Mouse (Mus musculus) megakaryocyte, embryonic 14.5 days (primary cell): ENCODE measurements around the gene Cabp1. TPM values are rescaled to one million over a fixed set of nuclear protein-coding genes. Genes with fewer than 3 reads are reported as not detected.

Experiments used
- H3K27me3 ChIP-seq: replicated peaks from 2 replicates; pipeline ENCODE3; 2012; ENCODE audit warnings: inconsistent platforms
- H3K36me3 ChIP-seq: replicated peaks from 2 replicates; pipeline ENCODE3; 2012; ENCODE audit warnings: low read length, inconsistent platforms, mixed read lengths
- H3K4me1 ChIP-seq: 2 replicates; pipeline ENCODE4 v1.6.1; 2012; ENCODE audit warnings: inconsistent platforms
- H3K4me3 ChIP-seq: replicated peaks from 2 replicates; pipeline ENCODE3; 2012; ENCODE audit warnings: moderate library complexity, mild to moderate bottlenecking, inconsistent platforms
- H3K9me3 ChIP-seq: 2 replicates; pipeline ENCODE4 v1.6.1; 2012; ENCODE audit warnings: inconsistent platforms
- FLI1 ChIP-seq: IDR thresholded peaks from 2 replicates; pipeline ENCODE4 v1.6.1; 2012; ENCODE audit warnings: low read length, inconsistent platforms, mixed read lengths
- GATA1 ChIP-seq: IDR thresholded peaks from 3 replicates; pipeline ENCODE4 v1.6.1; 2012; ENCODE audit warnings: mixed read lengths, low read length, inconsistent platforms, borderline replicate concordance
- polyA plus RNA-seq: library from polyadenylated mRNA; stranded (reverse); fragments of >175 nt; gene quantifications from 2 replicates; pipeline ENCODE4 v1.2.3, GENCODE M21; 2012; ENCODE audit warnings: low replicate concordance; ENCODE audit not compliant: insufficient read depth

Gene Cabp1
- polyA plus RNA-seq, 1 experiment: 1.7 TPM

GRCm38 (mm10) chr5:115133358-115134066, 60.7 kb downstream of the Cabp1 start:
- peaks cover 12% of the 10 kb centered on the region for H3K27me3 ChIP-seq
- H3K4me1 ChIP-seq: peaks cover 24% of the 10 kb centered on the region
- peaks cover 24% of the 10 kb centered on the region for H3K36me3 ChIP-seq
- peaks cover 3% of the 10 kb centered on the region; the same call in 1 of the 2 replicates for H3K9me3 ChIP-seq
- TF ChIP-seq GATA1 (no peak), FLI1 (no peak)
- peak overlapping the region; percentile 95 for H3K4me3 ChIP-seq

GRCm38 (mm10) chr5:115132465-115132864, 61.7 kb downstream of the Cabp1 start:
- Histone ChIP-seq H3K4me3 (no peak overlapping the region), H3K36me3 (peaks cover 35% of the 10 kb centered on the region), H3K4me1 (peaks cover 27% of the 10 kb centered on the region), H3K9me3 (peaks cover 3% of the 10 kb centered on the region; the same call in 1 of the 2 replicates), H3K27me3 (peaks cover 8% of the 10 kb centered on the region)
- no peak for TF ChIP-seq GATA1
- TF ChIP-seq FLI1: no peak

- H3K4me1 ChIP-seq: peaks cover 50% of the 10 kb centered on the region
- no peaks in the 10 kb centered on the region for H3K27me3 ChIP-seq
- no peaks in the 10 kb centered on the region for H3K9me3 ChIP-seq
- no peak overlapping the region for H3K4me3 ChIP-seq
- TF ChIP-seq FLI1 (no peak), GATA1 (no peak)
- peaks cover 66% of the 10 kb centered on the region for H3K36me3 ChIP-seq
Observed at GRCm38 (mm10) chr5:115129328-115129727, 64.9 kb downstream of the Cabp1 start.

- Histone ChIP-seq H3K27me3 (no peaks in the 10 kb centered on the region), H3K4me3 (peak overlapping the region; percentile 5), H3K9me3 (no peaks in the 10 kb centered on the region), H3K4me1 (peaks cover 35% of the 10 kb centered on the region), H3K36me3 (peaks cover 75% of the 10 kb centered on the region)
- TF ChIP-seq FLI1 (no peak; the same call in 1 of the 2 replicates), GATA1 (no peak)
Observed at GRCm38 (mm10) chr5:115127421-115128179, 66.6 kb downstream of the Cabp1 start.

GRCm38 (mm10) chr5:115126578-115127312, 67.4 kb downstream of the Cabp1 start:
- TF ChIP-seq FLI1 (no peak), GATA1 (no peak)
- peaks cover 79% of the 10 kb centered on the region for H3K36me3 ChIP-seq
- no peaks in the 10 kb centered on the region for H3K27me3 ChIP-seq
- no peaks in the 10 kb centered on the region for H3K9me3 ChIP-seq
- H3K4me1 ChIP-seq: peaks cover 33% of the 10 kb centered on the region
- peak overlapping the region; percentile 6 for H3K4me3 ChIP-seq

- Histone ChIP-seq H3K9me3 (no peaks in the 10 kb centered on the region), H3K4me1 (peaks cover 33% of the 10 kb centered on the region), H3K36me3 (peaks cover 71% of the 10 kb centered on the region), H3K4me3 (peak overlapping the region; percentile 62), H3K27me3 (no peaks in the 10 kb centered on the region)
- TF ChIP-seq GATA1 (no peak), FLI1 (no peak)
Observed at GRCm38 (mm10) chr5:115125211-115125871, 68.8 kb downstream of the Cabp1 start.

GRCm38 (mm10) chr5:115124690-115125089, 69.5 kb downstream of the Cabp1 start:
- Histone ChIP-seq H3K27me3 (no peaks in the 10 kb centered on the region), H3K9me3 (no peaks in the 10 kb centered on the region), H3K36me3 (peaks cover 64% of the 10 kb centered on the region), H3K4me1 (peaks cover 33% of the 10 kb centered on the region), H3K4me3 (no peak overlapping the region)
- TF ChIP-seq GATA1: no peak
- TF ChIP-seq FLI1: no peak

- no peaks in the 10 kb centered on the region for H3K27me3 ChIP-seq
- TF ChIP-seq GATA1: no peak
- TF ChIP-seq FLI1: no peak
- peaks cover 39% of the 10 kb centered on the region for H3K4me1 ChIP-seq
- H3K9me3 ChIP-seq: no peaks in the 10 kb centered on the region
- peaks cover 49% of the 10 kb centered on the region for H3K36me3 ChIP-seq
- H3K4me3 ChIP-seq: no peak overlapping the region
Observed at GRCm38 (mm10) chr5:115120978-115121377, 73.2 kb downstream of the Cabp1 start.

- TF ChIP-seq GATA1: no peak
- no peak for TF ChIP-seq FLI1
- H3K4me3 ChIP-seq: peak within 1 kb of the TSS; percentile 97
- H3K4me1 ChIP-seq: peaks cover 29% of the 10 kb centered on the region
- no peaks in the 10 kb centered on the region for H3K9me3 ChIP-seq
- H3K36me3 ChIP-seq: peaks cover 46% of the 10 kb centered on the region
- H3K27me3 ChIP-seq: no peaks in the 10 kb centered on the region
Observed at GRCm38 (mm10) chr5:115118961-115119570, 75.1 kb downstream of the Cabp1 start, which contains the start of gene Acads. TSS of gene Acads (minus strand) at chr5:115119346.

Other genes starting within 250 kb of the Cabp1 start
- gene Hnf1a, start 223.3 kb downstream of the Cabp1 start, polyA plus RNA-seq: not detected in 2 replicates
- 8.1 and 18.2 TPM in 2 replicates for gene Sppl3, start 183.2 kb downstream of the Cabp1 start, polyA plus RNA-seq
- gene Gm10401, start 96.1 kb downstream of the Cabp1 start, polyA plus RNA-seq: not detected in 2 replicates
- 34.8 and 43.5 TPM in 2 replicates for gene Acads, start 75.0 kb downstream of the Cabp1 start, polyA plus RNA-seq
- 13.4 and 25.4 TPM in 2 replicates for gene Unc119b, start 59.4 kb downstream of the Cabp1 start, polyA plus RNA-seq
- gene Mlec, start 36.2 kb downstream of the Cabp1 start, polyA plus RNA-seq: 69.9 and 84.4 TPM in 2 replicates
- 51.5 and 56.1 TPM in 2 replicates for gene Pop5, start 41.5 kb upstream of the Cabp1 start, polyA plus RNA-seq
- 127 and 382 TPM in 2 replicates for gene Rnf10, start 78.5 kb upstream of the Cabp1 start, polyA plus RNA-seq
- gene Coq5, start 85.3 kb upstream of the Cabp1 start, polyA plus RNA-seq: 8.3 and 12.6 TPM in 2 replicates
- gene Dynll1, start 106.6 kb upstream of the Cabp1 start, polyA plus RNA-seq: 552 and 565 TPM in 2 replicates
- 79.3 and 86.6 TPM in 2 replicates for gene Srsf9, start 132.8 kb upstream of the Cabp1 start, polyA plus RNA-seq
- gene Gatc, start 146.8 kb upstream of the Cabp1 start, polyA plus RNA-seq: 1.9 and 8.0 TPM in 2 replicates
- gene Triap1, start 146.8 kb upstream of the Cabp1 start, polyA plus RNA-seq: 7.6 TPM in 1 of 2 replicates, not detected in the other
- gene Cox6a1, start 154.6 kb upstream of the Cabp1 start, polyA plus RNA-seq: 3,165 and 8,052 TPM in 2 replicates
- 0.02 and 2.2 TPM in 2 replicates for gene Msi1, start 235.2 kb upstream of the Cabp1 start, polyA plus RNA-seq